Mouse (Mus musculus): ENCODE measurements around the gene Fggy.

DNA sequence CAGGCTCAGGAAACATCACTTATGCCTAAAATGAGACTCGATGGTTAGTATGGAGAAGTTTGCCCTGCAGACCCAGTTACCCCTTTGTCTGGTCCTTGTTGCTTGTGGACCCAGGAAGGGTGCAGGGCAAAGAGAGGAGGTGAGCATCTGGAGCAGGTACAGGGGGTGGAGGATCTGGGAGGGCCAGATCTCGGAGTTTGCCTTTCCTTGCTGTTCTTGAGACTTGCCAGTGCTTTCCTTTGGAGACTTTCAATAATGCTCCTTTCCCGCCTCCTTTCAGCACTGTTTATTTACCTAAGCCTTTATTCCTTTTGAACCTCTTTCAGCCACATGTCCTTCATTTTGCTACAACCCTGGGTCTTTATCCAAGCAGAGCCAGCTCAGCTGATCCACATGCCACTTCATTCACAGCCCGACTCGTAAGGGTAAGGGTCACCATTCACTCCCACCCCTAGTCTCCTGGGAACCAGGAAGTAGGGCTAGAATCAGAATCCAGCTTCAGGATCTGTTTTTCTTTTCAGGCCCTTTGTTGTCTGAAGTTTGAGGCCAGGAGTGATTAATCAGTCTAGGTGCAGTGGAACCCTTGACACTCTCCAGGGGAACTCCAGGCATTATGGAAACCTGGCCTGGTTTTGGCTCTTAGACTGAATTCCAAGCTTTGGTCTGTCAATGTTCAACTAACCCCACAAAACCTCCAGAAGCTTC is 201.9 kb downstream of the Fggy start:
- no peak for TF ChIP-seq POLR2A (IDR thresholded peaks at IDR 0.05; ENCODE audit: borderline replicate concordance, insufficient read depth, low read length)
- no peak for TF ChIP-seq CTCF (IDR thresholded peaks at IDR 0.05; ENCODE audit: borderline replicate concordance, insufficient read depth, low read depth, low read length)
